Mouse (Mus musculus) urinary bladder, postnatal 25 days (tissue): ENCODE results near the gene Hacl1.

ENCODE experiments used
- DNase-seq: peaks from one replicate; pipeline ENCODE4 v3.0.0; 2022; ENCODE audit warnings: low spot score

Hacl1 gene

GRCm38 (mm10) chr14:31640890-31641505 is at the start of gene Hacl1, which contains the start of gene Btd:
Hacl1 (minus strand) TSS chr14:31641286.
Btd (plus strand) TSS chr14:31641028.
- peak; percentile 69 for DNase-seq

GRCm38 (mm10) chr14:31686231-31686630 is 45.1 kb upstream of the Hacl1 start:
- no peak for DNase-seq

GRCm38 (mm10) chr14:31685680-31686079 is 44.6 kb upstream of the Hacl1 start:
- no peak for DNase-seq

- DNase-seq, result no peak
Observed at GRCm38 (mm10) chr14:31684343-31685040, 43.4 kb upstream of the Hacl1 start.

- no peak for DNase-seq
Observed at GRCm38 (mm10) chr14:31683610-31684009, 42.5 kb upstream of the Hacl1 start.

- no peak for DNase-seq
Observed at GRCm38 (mm10) chr14:31681931-31682555, 41.0 kb upstream of the Hacl1 start.

GRCm38 (mm10) chr14:31681291-31681690 is 40.2 kb upstream of the Hacl1 start:
- no peak for DNase-seq

- no peak for DNase-seq
Observed at GRCm38 (mm10) chr14:31680656-31681055, 39.6 kb upstream of the Hacl1 start.

- DNase-seq, result no peak
Observed at GRCm38 (mm10) chr14:31671635-31672320, 30.7 kb upstream of the Hacl1 start.

GRCm38 (mm10) chr14:31669642-31670490 is 28.8 kb upstream of the Hacl1 start:
- DNase-seq, result no peak

- DNase-seq, result peak; percentile 74
Observed at GRCm38 (mm10) chr14:31669161-31669611, 28.1 kb upstream of the Hacl1 start.

GRCm38 (mm10) chr14:31668326-31668725 is 27.2 kb upstream of the Hacl1 start:
- no peak for DNase-seq

GRCm38 (mm10) chr14:31667741-31668140 is 26.7 kb upstream of the Hacl1 start:
- DNase-seq, result no peak

- no peak for DNase-seq
Observed at GRCm38 (mm10) chr14:31666931-31667705, 26.0 kb upstream of the Hacl1 start.

- DNase-seq, result no peak
Observed at GRCm38 (mm10) chr14:31665566-31665940, 24.5 kb upstream of the Hacl1 start.

- no peak for DNase-seq
Observed at GRCm38 (mm10) chr14:31664903-31665565, 23.9 kb upstream of the Hacl1 start.

- DNase-seq, result no peak
Observed at GRCm38 (mm10) chr14:31664100-31664902, 23.2 kb upstream of the Hacl1 start.

GRCm38 (mm10) chr14:31663376-31664099 is 22.5 kb upstream of the Hacl1 start:
- no peak for DNase-seq
